Mouse (Mus musculus) stomach, embryonic 14.5 days (tissue): ENCODE measurements around the gene Wrap73. TPM values are rescaled to one million over a fixed set of nuclear protein-coding genes. Genes with fewer than 3 reads are reported as not detected.

ENCODE experiments used
- ATAC-seq: fragments of 200-750 bp; cut with Nextera tagmentation; 2 replicates; pipeline ENCODE4 v1.8.0; 2017; ENCODE audit warnings: low read depth, moderate TSS enrichment; ENCODE audit not compliant: insufficient number of reproducible peaks, insufficient read depth, low FRiP score
- H3K27ac ChIP-seq: fragments of 300-500 bp; sonication (generic); 2 replicates; pipeline ENCODE4 v1.5.1; 2014; ENCODE audit warnings: mild to moderate bottlenecking, low read length, moderate library complexity, mixed read lengths
- H3K27me3 ChIP-seq: fragments of 300-500 bp; sonication (generic); 2 replicates; pipeline ENCODE4 v1.6.1; 2014; ENCODE audit warnings: low read length, control low read depth, mixed read lengths; ENCODE audit not compliant: control insufficient read depth, insufficient read depth
- H3K36me3 ChIP-seq: fragments of 300-500 bp; sonication (generic); 2 replicates; pipeline ENCODE4 v1.6.1; 2014; ENCODE audit warnings: mild to moderate bottlenecking, control low read depth, low read length, moderate library complexity, mixed read lengths; ENCODE audit not compliant: control insufficient read depth, insufficient read depth
- H3K4me1 ChIP-seq: fragments of 300-500 bp; sonication (generic); 2 replicates; pipeline ENCODE4 v1.6.1; 2014; ENCODE audit warnings: low read length, control low read depth, mixed read lengths; ENCODE audit not compliant: control insufficient read depth, insufficient read depth
- H3K4me2 ChIP-seq: fragments of 300-500 bp; sonication (generic); replicated peaks from 2 replicates; pipeline ENCODE4 v1.6.1; 2014; ENCODE audit warnings: low read depth, low read length, control low read depth
- H3K4me3 ChIP-seq: fragments of 300-500 bp; sonication (generic); 2 replicates; pipeline ENCODE4 v1.5.1; 2014; ENCODE audit warnings: low read depth, low read length, control low read depth
- H3K9ac ChIP-seq: fragments of 300-500 bp; sonication (generic); replicated peaks from 2 replicates; pipeline ENCODE4 v1.6.1; 2014; ENCODE audit warnings: low read depth, mild to moderate bottlenecking, control low read depth, low read length, moderate library complexity, mixed read lengths
- H3K9me3 ChIP-seq: fragments of 300-500 bp; sonication (generic); 2 replicates; pipeline ENCODE4 v1.6.1; 2016; ENCODE audit warnings: low read depth, low read length, control low read depth; ENCODE audit not compliant: control insufficient read depth
- WGBS: fragments of 180-500 bp; shearing (Covaris S2); extraction: QIAGEN DNeasy Blood & Tissue Kit; methylation state at CpG from one replicate; pipeline ENCODE4 v1.1.7; 2014; 5-methylcytosine and 5-hydroxymethylcytosine counted together
- polyA plus RNA-seq: library from polyadenylated mRNA; unstranded; fragments of >200 nt; fragmentation: Nextera tagmentation; extraction: Ambion mirVana; gene quantifications from 2 replicates; pipeline ENCODE4 v1.2.1, GENCODE M21; 2014

Wrap73 gene
- polyA plus RNA-seq, 1 experiment from 2014 or later, result 41.4 TPM

GRCm38 (mm10) chr4:154160538-154161390 is 18.6 kb downstream of the Wrap73 start, which contains the start of gene Tprgl:
TSS of gene Tprgl (minus strand) at chr4:154160666.
- ATAC-seq, result peak; percentile 94
- WGBS, result 1% methylated on average over 70 of the region's 75 CpGs
- Histone ChIP-seq H3K27me3 (no peaks in the 10 kb centered on the region), H3K36me3 (peaks cover 19% of the 10 kb centered on the region), H3K27ac (peak within 1 kb of the TSS; percentile 55; the same call in 1 of the 2 replicates), H3K4me1 (peaks cover 9% of the 10 kb centered on the region; the same call in 1 of the 2 replicates), H3K4me2 (peak within 1 kb of the TSS; percentile 85), H3K9ac (peak within 1 kb of the TSS; percentile 54), H3K4me3 (peak within 1 kb of the TSS; percentile 82), H3K9me3 (no peaks in the 10 kb centered on the region)

GRCm38 (mm10) chr4:154163296-154163695 is 21.1 kb downstream of the Wrap73 start:
- no peaks in the 10 kb centered on the region for H3K9me3 ChIP-seq
- H3K4me1 ChIP-seq, result peaks cover 9% of the 10 kb centered on the region; the same call in 1 of the 2 replicates
- WGBS, result 14% methylated on average over 7 of the region's 7 CpGs
- no peaks in the 10 kb centered on the region for H3K27me3 ChIP-seq
- H3K36me3 ChIP-seq, result peaks cover 2% of the 10 kb centered on the region; the same call in 1 of the 2 replicates
- no peak overlapping the region for H3K4me2 ChIP-seq
- H3K9ac ChIP-seq, result no peak overlapping the region
- no peak overlapping the region for H3K4me3 ChIP-seq
- ATAC-seq, result no peak
- no peak overlapping the region for H3K27ac ChIP-seq

- no peak overlapping the region for H3K4me2 ChIP-seq
- peaks cover 13% of the 10 kb centered on the region for H3K27me3 ChIP-seq
- no peaks in the 10 kb centered on the region for H3K9me3 ChIP-seq
- H3K27ac ChIP-seq, result no peak overlapping the region
- peaks cover 11% of the 10 kb centered on the region; the same call in 1 of the 2 replicates for H3K4me1 ChIP-seq
- no peak overlapping the region for H3K9ac ChIP-seq
- no peak for ATAC-seq
- no peak overlapping the region for H3K4me3 ChIP-seq
- no peaks in the 10 kb centered on the region for H3K36me3 ChIP-seq
- WGBS, result 24% methylated on average over 5 of the region's 5 CpGs
Measured at GRCm38 (mm10) chr4:154167053-154167452, 24.9 kb downstream of the Wrap73 start.

- under 1% methylated on average over 15 of the region's 15 CpGs for WGBS
- no peak for ATAC-seq
- Histone ChIP-seq H3K4me3 (peak overlapping the region; percentile 49), H3K27me3 (peaks cover 18% of the 10 kb centered on the region), H3K9me3 (no peaks in the 10 kb centered on the region), H3K4me2 (peak overlapping the region; percentile 99), H3K36me3 (no peaks in the 10 kb centered on the region), H3K27ac (no peak overlapping the region), H3K9ac (no peak overlapping the region), H3K4me1 (peaks cover 13% of the 10 kb centered on the region; the same call in 1 of the 2 replicates)
Measured at GRCm38 (mm10) chr4:154170021-154170420, 27.8 kb downstream of the Wrap73 start.

- Histone ChIP-seq H3K27ac (no peak within 1 kb of the TSS), H3K9me3 (no peaks in the 10 kb centered on the region), H3K27me3 (peaks cover 18% of the 10 kb centered on the region), H3K4me2 (peak within 1 kb of the TSS; percentile 99), H3K36me3 (no peaks in the 10 kb centered on the region), H3K9ac (peak within 1 kb of the TSS; percentile 21; the same call in 1 of the 2 replicates), H3K4me3 (peak within 1 kb of the TSS; percentile 49), H3K4me1 (peaks cover 13% of the 10 kb centered on the region; the same call in 1 of the 2 replicates)
- WGBS, result 1% methylated on average over 56 of the region's 61 CpGs
- peak; percentile 83; the same call in 1 of the 2 replicates for ATAC-seq
Measured at GRCm38 (mm10) chr4:154170506-154171150, 28.5 kb downstream of the Wrap73 start, which contains the start of gene Megf6. TSS of gene Megf6 (plus strand) at chr4:154170730.

GRCm38 (mm10) chr4:154171151-154171930 is 29.2 kb downstream of the Wrap73 start:
- Histone ChIP-seq H3K9me3 (no peaks in the 10 kb centered on the region), H3K4me3 (peak overlapping the region; percentile 49), H3K36me3 (no peaks in the 10 kb centered on the region), H3K4me2 (peak overlapping the region; percentile 99), H3K27me3 (peaks cover 18% of the 10 kb centered on the region), H3K4me1 (peaks cover 13% of the 10 kb centered on the region; the same call in 1 of the 2 replicates), H3K27ac (no peak overlapping the region), H3K9ac (peak overlapping the region; percentile 21; the same call in 1 of the 2 replicates)
- no peak for ATAC-seq
- WGBS, result 2% methylated on average over 37 of the region's 37 CpGs

- 36% methylated on average over 13 of the region's 13 CpGs for WGBS
- H3K27me3 ChIP-seq, result peaks cover 18% of the 10 kb centered on the region
- H3K9me3 ChIP-seq, result no peaks in the 10 kb centered on the region
- H3K4me1 ChIP-seq, result peaks cover 13% of the 10 kb centered on the region; the same call in 1 of the 2 replicates
- no peak for ATAC-seq
- no peaks in the 10 kb centered on the region for H3K36me3 ChIP-seq
- no peak overlapping the region for H3K9ac ChIP-seq
- H3K4me2 ChIP-seq, result peak overlapping the region; percentile 99
- peak overlapping the region; percentile 49 for H3K4me3 ChIP-seq
- H3K27ac ChIP-seq, result no peak overlapping the region
Measured at GRCm38 (mm10) chr4:154171931-154172604, 29.9 kb downstream of the Wrap73 start.
